Mouse (Mus musculus) heart, embryonic 13.5 days (tissue): ENCODE results near the gene Gpc6. TPM values are rescaled to one million over a fixed set of nuclear protein-coding genes. Genes with fewer than 3 reads are reported as not detected.
A peak's percentile ranks its signal among the peaks of the same experiment; 100 is the strongest.

ENCODE experiments used
- ATAC-seq: fragments of 200-750 bp; cut with Nextera tagmentation; 2 replicates; pipeline ENCODE4 v1.8.0; 2017; ENCODE audit warnings: moderate TSS enrichment; ENCODE audit not compliant: insufficient number of reproducible peaks, low FRiP score, low TSS enrichment; ENCODE audit errors: extremely low read depth
- H3K27ac ChIP-seq: fragments of 300-500 bp; sonication (generic); replicated peaks from 2 replicates; pipeline ENCODE4 v1.5.1; 2015; ENCODE audit warnings: moderate library complexity, mild to moderate bottlenecking, inconsistent platforms
- H3K27me3 ChIP-seq: fragments of 300-500 bp; sonication (generic); replicated peaks from 2 replicates; pipeline ENCODE4 v1.6.1; 2015; ENCODE audit warnings: mild to moderate bottlenecking, inconsistent platforms
- H3K36me3 ChIP-seq: fragments of 300-500 bp; sonication (generic); 2 replicates; pipeline ENCODE4 v1.6.1; 2015; ENCODE audit warnings: mild to moderate bottlenecking, inconsistent platforms
- H3K4me1 ChIP-seq: fragments of 300-500 bp; sonication (generic); 2 replicates; pipeline ENCODE4 v1.6.1; 2015; ENCODE audit warnings: inconsistent platforms
- H3K4me2 ChIP-seq: fragments of 300-500 bp; sonication (generic); 2 replicates; pipeline ENCODE4 v1.6.1; 2015; ENCODE audit warnings: inconsistent platforms, mild to moderate bottlenecking, moderate library complexity
- H3K4me3 ChIP-seq: fragments of 300-500 bp; sonication (generic); 2 replicates; pipeline ENCODE4 v1.5.1; 2015; ENCODE audit warnings: moderate library complexity, mild to moderate bottlenecking, inconsistent platforms
- H3K9ac ChIP-seq: fragments of 300-500 bp; sonication (generic); 2 replicates; pipeline ENCODE4 v1.6.1; 2015; ENCODE audit warnings: inconsistent platforms, mild to moderate bottlenecking, moderate library complexity
- H3K9me3 ChIP-seq: fragments of 300-500 bp; sonication (generic); 2 replicates; pipeline ENCODE4 v1.6.1; 2016; ENCODE audit warnings: inconsistent platforms
- WGBS: fragments of 180-500 bp; shearing (Covaris S2); methylation state at CpG from one replicate; pipeline ENCODE4 v1.1.7; 2015; ENCODE audit warnings: mixed read lengths; 5-methylcytosine and 5-hydroxymethylcytosine counted together
- polyA plus RNA-seq: library from polyadenylated mRNA; unstranded; fragments of >200 nt; fragmentation: Nextera tagmentation; extraction: Ambion mirVana; gene quantifications from 2 replicates; pipeline ENCODE4 v1.2.1, GENCODE M21; 2015

The Gpc6 gene
- polyA plus RNA-seq, 1 experiment from 2014 or later, result 13.1 TPM

DNA sequence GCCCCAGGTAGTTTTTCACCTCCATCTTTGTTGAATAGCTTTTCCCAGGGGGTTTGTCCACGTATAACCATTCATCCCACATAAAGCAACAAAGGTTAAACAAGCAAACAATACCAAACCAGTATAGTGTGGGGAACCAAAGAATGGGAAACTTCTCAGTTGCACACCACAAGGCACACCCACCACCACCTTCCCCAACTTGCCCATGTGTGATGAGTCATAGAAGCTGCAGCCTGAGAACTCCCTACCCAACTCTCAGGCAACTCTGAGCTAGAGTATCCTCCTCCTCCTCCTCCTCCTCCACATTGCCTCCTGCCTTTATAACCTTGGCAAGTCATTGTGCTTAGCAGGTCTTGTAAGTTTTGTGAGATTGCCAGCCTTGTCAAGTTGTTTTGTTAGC lies 718.0 kb downstream of the Gpc6 start:
- Histone ChIP-seq H3K36me3 (no peaks in the 10 kb centered on the region), H3K9me3 (no peaks in the 10 kb centered on the region), H3K4me3 (no peak overlapping the region), H3K27me3 (peaks cover 9% of the 10 kb centered on the region; the same call in 1 of the 2 replicates), H3K4me2 (no peak overlapping the region), H3K9ac (no peak overlapping the region), H3K27ac (no peak overlapping the region), H3K4me1 (peaks cover 1% of the 10 kb centered on the region)
- WGBS, result 71% methylated on average over 1 of the region's 1 CpGs
- no peak for ATAC-seq

DNA sequence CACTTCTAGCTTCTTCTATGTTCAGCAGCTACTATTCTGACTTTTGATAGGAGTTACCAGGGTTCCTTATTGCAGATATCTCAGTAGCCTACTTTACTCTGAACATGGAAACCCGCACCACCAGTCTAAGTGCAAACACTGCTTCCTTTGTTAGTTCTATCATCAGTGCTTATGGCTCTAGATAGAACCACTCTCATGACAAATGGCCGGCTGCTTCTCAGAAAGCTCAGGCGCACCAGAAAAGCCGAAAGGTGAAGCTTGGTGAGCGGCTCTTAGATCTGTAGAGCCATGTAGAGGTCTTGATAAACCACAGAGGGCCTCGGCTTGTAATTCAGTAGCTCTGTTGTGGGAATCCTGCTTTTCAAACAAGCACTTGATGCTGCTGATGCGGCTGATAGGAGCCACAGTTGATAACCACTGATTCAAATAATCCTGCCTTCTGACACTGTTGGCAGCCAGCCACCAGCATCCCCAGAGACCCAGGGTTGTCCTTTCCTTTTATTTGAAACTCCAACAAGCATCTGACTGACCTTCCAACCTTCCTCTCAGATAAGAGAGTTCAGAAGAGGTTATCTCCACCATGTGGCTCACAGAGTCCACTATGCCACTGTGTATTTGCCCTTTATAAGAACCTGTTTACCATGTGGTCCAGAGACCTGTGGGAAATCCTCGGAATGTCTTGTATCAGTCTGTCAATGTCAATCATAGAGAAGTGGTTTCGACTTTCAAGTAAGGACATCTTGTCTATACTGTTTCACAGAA lies 723.3 kb downstream of the Gpc6 start:
- Histone ChIP-seq H3K27ac (no peak overlapping the region; the same call in 1 of the 2 replicates), H3K4me2 (peak overlapping the region; percentile 6; the same call in 1 of the 2 replicates), H3K9me3 (no peaks in the 10 kb centered on the region), H3K36me3 (no peaks in the 10 kb centered on the region), H3K4me3 (no peak overlapping the region), H3K27me3 (peaks cover 16% of the 10 kb centered on the region; the same call in 1 of the 2 replicates), H3K9ac (no peak overlapping the region), H3K4me1 (peaks cover 16% of the 10 kb centered on the region)
- ATAC-seq, result no peak
- 14% methylated on average over 9 of the region's 9 CpGs for WGBS

DNA sequence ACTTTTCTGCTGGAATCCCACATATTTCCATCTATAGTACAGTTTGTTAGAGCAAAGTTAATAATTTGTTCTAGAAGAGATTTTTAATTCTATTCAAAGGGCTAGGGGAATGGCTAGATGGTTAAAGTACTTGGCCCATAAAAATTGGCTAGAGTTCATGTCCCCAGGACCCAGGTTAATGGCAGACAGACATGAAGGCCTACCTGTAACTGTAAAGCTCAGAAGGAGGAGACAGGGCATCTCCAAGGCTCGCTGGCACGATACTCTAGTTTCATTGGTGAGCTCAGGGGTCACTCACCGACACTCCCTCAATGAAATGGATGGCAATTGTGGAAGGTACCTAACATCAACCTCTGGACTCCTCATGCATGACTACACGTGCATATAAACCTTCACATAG lies 725.0 kb downstream of the Gpc6 start:
- H3K9ac ChIP-seq, result no peak overlapping the region
- no peak overlapping the region for H3K27ac ChIP-seq
- WGBS, result 86% methylated on average over 4 of the region's 4 CpGs
- H3K36me3 ChIP-seq, result no peaks in the 10 kb centered on the region
- no peak overlapping the region for H3K4me3 ChIP-seq
- H3K9me3 ChIP-seq, result no peaks in the 10 kb centered on the region
- H3K4me1 ChIP-seq, result peaks cover 16% of the 10 kb centered on the region
- H3K4me2 ChIP-seq, result no peak overlapping the region
- H3K27me3 ChIP-seq, result peaks cover 19% of the 10 kb centered on the region; the same call in 1 of the 2 replicates
- ATAC-seq, result no peak

DNA sequence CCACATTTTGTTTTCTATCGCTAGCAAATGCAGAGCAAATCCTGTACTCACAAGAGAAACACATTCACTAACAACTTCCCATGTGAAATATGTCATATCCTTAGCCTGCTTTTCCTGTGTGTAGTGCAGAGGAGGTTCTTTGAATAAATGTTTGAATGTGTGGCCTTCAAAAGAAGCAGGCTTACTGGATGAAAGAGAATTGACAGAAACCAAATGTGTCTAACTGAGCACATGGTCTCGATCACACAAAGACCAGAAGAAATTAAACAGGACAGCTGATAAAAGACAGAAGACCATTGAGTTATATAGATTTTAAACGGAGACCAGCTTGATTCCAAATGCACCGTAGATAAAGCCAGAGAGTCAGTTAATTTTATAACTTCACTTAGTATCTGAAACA lies 726.2 kb downstream of the Gpc6 start:
- Histone ChIP-seq H3K9ac (no peak overlapping the region), H3K4me2 (no peak overlapping the region), H3K9me3 (no peaks in the 10 kb centered on the region), H3K27ac (no peak overlapping the region), H3K27me3 (peaks cover 19% of the 10 kb centered on the region; the same call in 1 of the 2 replicates), H3K36me3 (no peaks in the 10 kb centered on the region), H3K4me3 (no peak overlapping the region), H3K4me1 (peaks cover 16% of the 10 kb centered on the region)
- WGBS, result 48% methylated on average over 4 of the region's 4 CpGs
- ATAC-seq, result no peak

DNA sequence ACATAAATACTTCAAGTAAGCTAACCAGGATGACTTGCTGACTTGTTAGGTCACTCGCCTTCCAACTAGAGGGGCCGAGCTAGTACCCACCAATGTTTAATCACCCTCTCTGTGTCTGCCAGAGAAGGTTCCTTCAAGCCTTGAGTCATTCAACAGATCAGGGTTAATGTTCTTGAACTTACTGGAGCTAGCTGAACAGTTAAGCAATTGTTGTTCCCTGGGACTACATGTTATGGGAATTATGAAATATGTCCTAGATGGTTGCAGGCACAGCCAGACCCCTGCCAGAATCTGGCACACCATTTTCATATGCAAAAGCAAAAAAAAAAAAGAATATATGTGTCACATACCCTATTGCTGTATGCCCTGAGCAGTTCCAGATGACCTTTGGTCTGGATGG lies 726.8 kb downstream of the Gpc6 start:
- no peak overlapping the region for H3K4me3 ChIP-seq
- H3K27me3 ChIP-seq, result peaks cover 13% of the 10 kb centered on the region; the same call in 1 of the 2 replicates
- no peak overlapping the region for H3K9ac ChIP-seq
- H3K9me3 ChIP-seq, result no peaks in the 10 kb centered on the region
- H3K36me3 ChIP-seq, result no peaks in the 10 kb centered on the region
- H3K27ac ChIP-seq, result no peak overlapping the region
- no peak for ATAC-seq
- WGBS, result 72% methylated on average over 2 of the region's 2 CpGs
- peaks cover 16% of the 10 kb centered on the region for H3K4me1 ChIP-seq
- H3K4me2 ChIP-seq, result no peak overlapping the region

DNA sequence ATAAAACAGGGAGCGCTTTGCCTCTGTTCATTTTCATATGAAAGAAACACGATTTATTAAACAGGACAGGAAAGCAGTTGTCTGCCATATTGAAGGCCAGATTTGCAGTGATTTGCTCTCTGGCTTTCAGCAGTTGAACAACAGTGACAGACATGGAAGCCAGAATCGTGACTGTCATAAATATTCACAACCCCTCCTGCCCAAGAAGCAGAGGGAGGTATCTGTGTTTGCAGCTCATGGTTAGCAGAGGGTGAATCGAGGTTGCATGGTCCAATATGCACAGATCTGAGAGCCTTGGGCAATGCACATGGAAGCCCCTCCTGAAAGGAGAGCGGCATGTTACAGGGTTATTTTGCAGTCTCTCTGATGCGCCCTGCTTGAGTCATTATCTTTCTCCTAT lies 730.3 kb downstream of the Gpc6 start:
- H3K9ac ChIP-seq, result no peak overlapping the region
- 88% methylated on average over 6 of the region's 6 CpGs for WGBS
- no peaks in the 10 kb centered on the region for H3K9me3 ChIP-seq
- no peak overlapping the region for H3K27ac ChIP-seq
- H3K36me3 ChIP-seq, result no peaks in the 10 kb centered on the region
- no peak for ATAC-seq
- no peak overlapping the region for H3K4me2 ChIP-seq
- 0 out of 2 replicates have a peak, but pooled peaks cover 6% of the 10 kb centered on the region for H3K27me3 ChIP-seq
- peaks cover 6% of the 10 kb centered on the region; the same call in 1 of the 2 replicates for H3K4me1 ChIP-seq
- no peak overlapping the region for H3K4me3 ChIP-seq

DNA sequence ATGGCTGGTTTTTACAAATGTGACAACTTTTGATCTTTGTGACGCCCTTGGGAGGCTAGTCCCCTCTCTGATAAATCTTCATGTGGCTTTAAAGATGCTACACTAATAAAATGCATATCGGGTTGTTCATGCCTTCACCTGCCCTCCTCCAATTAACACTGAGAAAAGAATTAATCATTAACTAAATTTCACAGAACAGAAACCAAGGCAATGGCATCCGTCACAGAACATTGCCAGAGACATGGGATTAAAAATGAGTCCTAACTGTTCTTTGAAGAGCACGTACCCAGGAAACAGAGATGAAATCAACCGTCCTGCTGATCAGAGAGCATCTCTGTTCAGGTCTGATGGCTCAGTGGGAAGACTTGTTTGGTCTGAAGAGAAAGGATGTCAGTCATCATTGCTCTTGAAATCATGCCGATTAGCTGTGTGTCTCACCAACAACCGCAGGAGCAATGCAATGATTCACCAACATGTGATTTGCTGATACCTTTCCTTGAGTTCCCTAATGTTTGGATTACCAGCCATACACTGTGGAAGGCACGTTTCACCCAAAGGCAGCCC lies 734.2 kb downstream of the Gpc6 start:
- Histone ChIP-seq H3K9ac (no peak overlapping the region), H3K4me2 (no peak overlapping the region), H3K9me3 (no peaks in the 10 kb centered on the region), H3K27ac (no peak overlapping the region), H3K4me3 (no peak overlapping the region), H3K36me3 (no peaks in the 10 kb centered on the region), H3K27me3 (no peaks in the 10 kb centered on the region), H3K4me1 (no peaks in the 10 kb centered on the region)
- 79% methylated on average over 8 of the region's 8 CpGs for WGBS
- no peak for ATAC-seq

DNA sequence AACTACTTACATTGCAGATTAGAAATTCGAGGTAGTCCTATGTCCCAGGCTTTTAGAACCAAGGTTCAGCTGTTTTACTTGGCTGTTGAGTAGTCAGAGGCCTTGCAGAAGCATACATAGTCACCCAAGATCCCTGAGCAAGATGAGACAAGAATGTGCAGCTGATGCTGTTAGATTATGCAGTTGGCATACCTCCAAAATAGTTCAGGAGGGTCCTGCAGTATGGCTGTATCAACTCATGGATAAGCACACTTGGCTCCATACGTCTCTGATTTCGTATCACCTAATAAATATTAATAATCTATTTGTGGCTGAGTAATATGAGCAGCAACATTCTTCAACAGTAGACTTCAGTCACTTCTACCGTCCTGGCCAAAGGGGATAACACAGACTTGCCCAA lies 737.1 kb downstream of the Gpc6 start:
- H3K27me3 ChIP-seq, result no peaks in the 10 kb centered on the region
- WGBS, result 69% methylated on average over 4 of the region's 4 CpGs
- H3K27ac ChIP-seq, result no peak overlapping the region
- no peaks in the 10 kb centered on the region for H3K4me1 ChIP-seq
- no peaks in the 10 kb centered on the region for H3K36me3 ChIP-seq
- ATAC-seq, result no peak
- no peak overlapping the region for H3K9ac ChIP-seq
- H3K4me3 ChIP-seq, result no peak overlapping the region
- no peak overlapping the region for H3K4me2 ChIP-seq
- H3K9me3 ChIP-seq, result no peaks in the 10 kb centered on the region

DNA sequence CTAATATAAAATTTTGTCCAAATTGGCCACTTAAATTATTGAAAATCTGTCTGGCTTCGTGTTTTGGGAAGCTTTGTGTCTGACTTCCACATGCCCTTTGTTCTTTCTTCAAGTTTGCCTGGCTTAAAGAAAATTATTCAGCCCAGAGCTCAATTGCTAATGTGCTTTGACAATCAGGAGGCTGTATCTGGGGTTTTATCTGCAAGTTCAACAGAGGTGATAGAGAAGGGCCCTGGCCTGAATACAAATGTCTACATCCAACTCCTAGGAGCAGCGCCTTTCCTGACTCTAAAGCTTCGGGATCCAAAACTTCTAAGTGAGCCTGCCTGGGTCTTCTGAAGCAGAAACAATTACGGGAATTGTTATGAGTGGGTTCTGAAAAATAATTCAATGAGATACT lies 739.7 kb downstream of the Gpc6 start:
- no peaks in the 10 kb centered on the region for H3K4me1 ChIP-seq
- WGBS, result 79% methylated on average over 4 of the region's 4 CpGs
- H3K36me3 ChIP-seq, result no peaks in the 10 kb centered on the region
- H3K9ac ChIP-seq, result no peak overlapping the region
- H3K27me3 ChIP-seq, result no peaks in the 10 kb centered on the region
- no peak overlapping the region for H3K27ac ChIP-seq
- H3K4me3 ChIP-seq, result no peak overlapping the region
- no peak overlapping the region for H3K4me2 ChIP-seq
- H3K9me3 ChIP-seq, result no peaks in the 10 kb centered on the region
- ATAC-seq, result no peak

DNA sequence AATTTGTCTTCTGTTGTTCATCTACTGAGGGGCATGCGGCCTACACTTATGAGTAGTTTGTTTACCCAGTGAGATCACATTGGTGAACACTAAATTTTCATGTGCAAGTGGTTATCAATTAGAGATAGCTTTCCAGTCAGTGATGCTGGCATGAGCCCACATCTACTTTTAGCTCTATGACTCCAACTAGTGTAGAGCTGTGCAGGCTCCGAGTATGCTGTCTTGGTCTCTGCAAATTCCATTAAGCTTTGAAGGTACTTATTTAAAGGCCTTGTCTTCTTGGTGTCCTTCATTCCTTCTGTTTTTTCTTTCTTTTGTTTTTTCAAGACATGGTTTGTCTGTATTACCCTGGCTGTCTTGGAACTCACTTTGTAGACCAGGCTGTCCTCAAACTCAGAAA lies 741.0 kb downstream of the Gpc6 start:
- WGBS, result 52% methylated on average over 2 of the region's 2 CpGs
- no peak for ATAC-seq
- H3K36me3 ChIP-seq, result no peaks in the 10 kb centered on the region
- no peak overlapping the region for H3K9ac ChIP-seq
- H3K4me2 ChIP-seq, result no peak overlapping the region
- H3K27me3 ChIP-seq, result no peaks in the 10 kb centered on the region
- no peak overlapping the region for H3K27ac ChIP-seq
- no peak overlapping the region for H3K4me3 ChIP-seq
- H3K4me1 ChIP-seq, result no peaks in the 10 kb centered on the region
- no peaks in the 10 kb centered on the region for H3K9me3 ChIP-seq

DNA sequence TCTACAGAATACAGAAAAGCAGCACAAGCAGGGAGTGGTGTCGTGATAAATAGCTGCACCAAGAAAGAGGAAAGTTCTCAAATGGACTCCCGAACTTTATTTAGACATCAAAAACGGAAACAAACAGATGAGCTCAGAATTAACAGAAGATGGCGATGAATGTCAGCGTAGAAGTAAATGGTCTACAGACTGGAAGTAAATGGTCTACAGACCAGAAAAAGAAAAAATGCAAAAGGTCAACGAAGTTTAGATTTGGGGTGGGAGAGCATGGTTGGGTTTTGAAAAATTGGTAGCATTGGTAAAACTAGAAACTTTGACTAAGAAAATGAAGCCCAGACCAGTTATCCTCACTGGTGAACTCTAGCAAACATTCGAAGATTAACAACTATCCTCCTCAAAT lies 748.4 kb downstream of the Gpc6 start:
- no peak overlapping the region for H3K4me3 ChIP-seq
- no peak overlapping the region for H3K27ac ChIP-seq
- H3K36me3 ChIP-seq, result no peaks in the 10 kb centered on the region
- no peak for ATAC-seq
- H3K27me3 ChIP-seq, result no peaks in the 10 kb centered on the region
- WGBS, result 81% methylated on average over 7 of the region's 7 CpGs
- H3K9me3 ChIP-seq, result no peaks in the 10 kb centered on the region
- H3K4me1 ChIP-seq, result no peaks in the 10 kb centered on the region
- no peak overlapping the region for H3K9ac ChIP-seq
- H3K4me2 ChIP-seq, result no peak overlapping the region

DNA sequence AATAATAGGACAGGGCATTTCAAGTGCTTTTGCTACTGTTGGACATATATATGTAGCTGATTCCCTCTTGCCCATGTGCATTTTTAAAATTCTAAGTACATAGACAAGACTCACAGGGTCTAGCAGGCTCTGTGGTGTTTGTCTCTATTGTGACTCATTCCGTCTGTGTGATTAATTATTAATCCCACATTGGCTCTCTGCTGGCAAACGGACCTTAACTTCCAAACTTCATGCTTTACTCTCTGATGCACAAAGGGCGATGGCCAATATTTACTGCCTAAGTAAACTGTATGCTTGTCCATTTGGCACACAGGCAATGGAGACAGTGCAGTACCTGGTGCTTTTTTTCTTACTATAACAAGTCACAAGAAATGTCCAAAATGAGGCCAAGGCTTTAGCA lies 749.4 kb downstream of the Gpc6 start:
- ATAC-seq, result no peak
- no peaks in the 10 kb centered on the region for H3K27me3 ChIP-seq
- H3K9me3 ChIP-seq, result no peaks in the 10 kb centered on the region
- H3K9ac ChIP-seq, result no peak overlapping the region
- 70% methylated on average over 3 of the region's 3 CpGs for WGBS
- H3K4me3 ChIP-seq, result no peak overlapping the region
- H3K4me2 ChIP-seq, result no peak overlapping the region
- H3K36me3 ChIP-seq, result no peaks in the 10 kb centered on the region
- no peaks in the 10 kb centered on the region for H3K4me1 ChIP-seq
- no peak overlapping the region for H3K27ac ChIP-seq
